Mouse (Mus musculus) right cerebral cortex, postnatal 4 days (tissue): ENCODE data around the gene Hist1h1c.
A peak's percentile ranks its signal among the peaks of the same experiment; 100 is the strongest.
"Not testable (repeated sequence)": the region's sequence is repeated elsewhere in the genome, so short reads cannot be mapped to it uniquely, and the experiment has no call there.

Experiments
- DNase-seq: peaks from one replicate; pipeline ENCODE4 v3.0.0-alpha.2; 2022

Hist1h1c gene

DNA sequence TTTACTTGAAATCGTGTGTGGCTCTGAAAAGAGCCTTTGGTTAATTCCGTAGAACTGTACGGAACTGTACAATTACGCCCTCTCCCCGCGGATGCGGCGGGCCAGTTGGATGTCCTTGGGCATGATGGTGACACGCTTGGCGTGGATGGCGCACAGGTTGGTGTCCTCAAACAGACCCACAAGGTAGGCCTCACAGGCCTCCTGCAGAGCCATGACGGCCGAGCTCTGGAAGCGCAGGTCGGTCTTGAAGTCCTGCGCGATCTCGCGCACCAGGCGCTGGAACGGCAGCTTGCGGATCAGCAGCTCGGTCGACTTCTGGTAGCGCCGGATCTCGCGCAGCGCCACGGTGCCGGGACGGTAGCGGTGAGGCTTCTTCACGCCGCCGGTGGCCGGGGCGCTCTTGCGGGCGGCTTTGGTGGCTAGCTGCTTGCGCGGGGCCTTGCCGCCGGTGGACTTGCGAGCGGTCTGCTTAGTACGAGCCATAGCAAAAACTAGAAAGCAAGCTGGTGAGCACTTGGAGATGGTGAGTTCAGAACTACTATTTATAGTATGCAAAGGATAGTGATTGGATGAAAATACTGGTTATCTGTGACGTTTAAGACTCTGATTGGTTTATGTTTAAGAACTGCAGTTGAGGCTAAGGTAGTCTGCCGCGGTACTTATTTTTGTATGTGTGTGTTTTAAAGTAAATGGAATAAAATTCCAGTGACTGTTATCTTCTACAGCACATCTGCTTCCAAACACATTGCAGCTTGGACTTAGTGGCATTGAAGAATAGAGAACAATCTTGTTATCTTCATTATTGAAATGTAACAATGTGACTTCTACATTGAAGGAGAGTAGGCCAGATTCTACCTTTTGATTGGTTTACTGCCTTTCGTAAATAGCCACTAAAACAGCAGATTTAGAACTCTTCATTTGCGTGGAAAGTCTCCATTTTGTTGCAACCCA, 23.5 kb downstream of the Hist1h1c start, which contains the start of gene Hist1h3a:
Gene Hist1h3a, minus strand, starts transcription at position 516 of the 951 bp plus-strand sequence.
- DNase-seq, result peak; percentile 23

DNA sequence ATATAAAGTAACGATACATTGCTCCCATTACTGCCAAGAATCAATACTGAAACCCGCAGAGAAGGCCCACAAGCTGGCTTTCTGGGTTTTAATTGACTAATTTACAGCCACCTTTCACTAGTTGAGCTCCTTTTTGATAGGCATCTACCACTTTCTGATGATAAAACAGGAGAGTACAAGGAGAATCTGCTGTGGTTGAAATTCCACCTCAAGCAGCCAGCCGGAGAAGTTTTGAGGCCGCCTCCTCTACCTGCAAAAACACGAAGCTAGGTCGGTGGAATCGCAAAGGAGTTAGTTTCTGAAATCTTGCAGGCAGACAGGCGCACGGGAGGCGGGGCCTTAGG, 24.6 kb downstream of the Hist1h1c start:
- no peak for DNase-seq

DNA sequence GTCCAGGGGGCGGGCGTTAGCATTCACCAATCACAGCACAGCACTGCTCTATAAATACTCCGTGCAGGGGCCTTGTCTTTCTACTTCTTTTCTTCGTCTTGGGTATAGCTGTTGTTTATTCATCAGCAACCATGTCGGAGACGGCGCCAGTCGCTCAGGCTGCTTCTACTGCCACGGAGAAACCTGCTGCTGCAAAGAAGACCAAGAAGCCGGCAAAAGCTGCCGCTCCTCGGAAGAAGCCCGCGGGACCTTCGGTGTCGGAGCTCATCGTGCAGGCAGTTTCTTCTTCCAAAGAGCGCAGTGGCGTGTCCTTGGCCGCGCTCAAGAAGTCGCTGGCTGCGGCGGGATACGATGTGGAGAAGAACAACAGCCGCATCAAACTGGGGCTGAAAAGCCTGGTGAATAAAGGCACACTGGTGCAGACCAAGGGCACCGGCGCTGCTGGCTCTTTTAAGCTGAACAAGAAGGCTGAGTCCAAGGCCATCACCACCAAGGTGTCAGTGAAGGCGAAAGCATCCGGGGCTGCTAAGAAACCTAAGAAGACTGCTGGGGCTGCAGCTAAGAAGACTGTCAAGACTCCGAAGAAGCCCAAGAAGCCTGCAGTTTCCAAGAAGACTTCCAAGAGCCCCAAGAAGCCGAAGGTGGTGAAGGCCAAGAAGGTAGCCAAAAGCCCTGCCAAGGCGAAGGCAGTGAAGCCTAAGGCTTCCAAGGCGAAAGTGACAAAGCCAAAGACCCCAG, 25.1 kb downstream of the Hist1h1c start, which contains the start of gene Hist1h1a:
Gene Hist1h1a, plus strand, starts transcription at position 81 of the 738 bp plus-strand sequence.
- peak; percentile 71 for DNase-seq

- DNase-seq, result no peak
Measured at GRCm38 (mm10) chr13:23764324-23765171, 25.9 kb downstream of the Hist1h1c start.

GRCm38 (mm10) chr13:23765172-23765513, 26.5 kb downstream of the Hist1h1c start:
- DNase-seq, result no peak

GRCm38 (mm10) chr13:23766772-23767171, 28.2 kb downstream of the Hist1h1c start:
- DNase-seq, result no peak

- DNase-seq, result no peak
Measured at GRCm38 (mm10) chr13:23768834-23769397, 30.3 kb downstream of the Hist1h1c start.

DNA sequence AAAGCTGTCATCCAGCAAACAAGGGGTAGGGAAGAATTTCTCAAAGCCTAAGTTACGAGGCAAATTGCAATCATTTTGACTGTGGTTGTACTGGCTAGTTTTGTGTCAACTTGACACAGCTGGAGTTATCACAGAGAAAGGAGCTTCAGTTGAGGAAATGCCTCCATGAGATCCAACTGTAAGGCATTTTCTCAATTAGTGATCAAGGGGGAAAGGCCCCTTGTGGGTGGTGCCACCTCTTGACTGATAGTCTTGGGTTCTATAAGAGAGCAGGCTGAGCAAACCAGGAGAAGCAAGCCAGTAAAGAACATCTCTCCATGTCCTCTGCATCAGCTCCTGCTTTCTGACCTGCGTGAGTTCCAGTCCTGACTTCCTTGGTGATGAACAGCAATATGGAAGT, 31.0 kb downstream of the Hist1h1c start, which contains the start of gene Trim38:
Gene Trim38, plus strand, starts transcription at position 301 of the 400 bp plus-strand sequence.
- DNase-seq, result not testable (repeated sequence)

GRCm38 (mm10) chr13:23772561-23773313, 34.1 kb downstream of the Hist1h1c start:
- DNase-seq, result peak; percentile 21

- no peak for DNase-seq
Measured at GRCm38 (mm10) chr13:23778339-23778738, 39.7 kb downstream of the Hist1h1c start.

GRCm38 (mm10) chr13:23779025-23779424, 40.4 kb downstream of the Hist1h1c start:
- no peak for DNase-seq
